Mouse (Mus musculus): ENCODE data around the gene 4632433K11Rik.

DNA sequence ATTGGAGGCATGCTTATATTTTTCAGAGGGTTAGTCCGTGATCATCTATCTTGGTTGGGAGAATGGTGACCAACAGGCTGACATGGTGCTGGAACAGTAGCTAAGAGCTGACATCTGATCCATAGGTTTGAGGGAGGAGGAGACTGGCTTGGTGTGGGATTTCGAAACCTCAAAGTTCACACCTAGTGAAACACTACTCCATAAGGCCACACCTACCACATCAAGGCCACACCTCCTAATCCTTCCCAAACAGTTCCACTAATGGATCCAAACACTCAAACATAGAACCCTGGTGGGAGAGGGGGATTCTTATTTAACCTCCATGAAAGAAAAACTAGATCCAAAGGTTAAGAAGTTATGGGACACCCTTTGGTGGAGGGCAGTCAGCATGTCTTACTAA is 17.0 kb upstream of the 4632433K11Rik start:
- TF ChIP-seq EP300 (IDR thresholded peaks at IDR 0.05; ENCODE audit: low read depth in 1 of 2, low read length in 2 of 2) (no peak), MAFK (IDR thresholded peaks at IDR 0.05; ENCODE audit: borderline replicate concordance, low read depth, low read length) (no peak)
